Mouse (Mus musculus): ENCODE measurements around the gene Acap1. TPM values are rescaled to one million over a fixed set of nuclear protein-coding genes. Genes with fewer than 3 reads are reported as not detected.
"Not testable (repeated sequence)": the region's sequence is repeated elsewhere in the genome, so short reads cannot be mapped to it uniquely, and the experiment has no call there.

The Acap1 gene
- polyA plus RNA-seq, 1 experiment = 0.13 TPM

GRCm38 (mm10) chr11:69922796-69923195, 27.5 kb upstream of the Acap1 start:
- Histone ChIP-seq H3K27ac (ENCODE audit: insufficient read depth, low read length) (no peak overlapping the region), H3K4me1 (ENCODE audit: control insufficient read depth, insufficient read depth, low read length) (peaks cover 1% of the 10 kb centered on the region), H3K4me3 (ENCODE audit: insufficient read depth, low read length) (no peak overlapping the region)
- no peak for TF ChIP-seq CTCF (IDR thresholded peaks at IDR 0.05; ENCODE audit: extremely low read depth, insufficient read depth, low read length)
- TF ChIP-seq POLR2A (IDR thresholded peaks at IDR 0.05; ENCODE audit: extremely low read depth, insufficient read depth, low read length) = no peak

DNA sequence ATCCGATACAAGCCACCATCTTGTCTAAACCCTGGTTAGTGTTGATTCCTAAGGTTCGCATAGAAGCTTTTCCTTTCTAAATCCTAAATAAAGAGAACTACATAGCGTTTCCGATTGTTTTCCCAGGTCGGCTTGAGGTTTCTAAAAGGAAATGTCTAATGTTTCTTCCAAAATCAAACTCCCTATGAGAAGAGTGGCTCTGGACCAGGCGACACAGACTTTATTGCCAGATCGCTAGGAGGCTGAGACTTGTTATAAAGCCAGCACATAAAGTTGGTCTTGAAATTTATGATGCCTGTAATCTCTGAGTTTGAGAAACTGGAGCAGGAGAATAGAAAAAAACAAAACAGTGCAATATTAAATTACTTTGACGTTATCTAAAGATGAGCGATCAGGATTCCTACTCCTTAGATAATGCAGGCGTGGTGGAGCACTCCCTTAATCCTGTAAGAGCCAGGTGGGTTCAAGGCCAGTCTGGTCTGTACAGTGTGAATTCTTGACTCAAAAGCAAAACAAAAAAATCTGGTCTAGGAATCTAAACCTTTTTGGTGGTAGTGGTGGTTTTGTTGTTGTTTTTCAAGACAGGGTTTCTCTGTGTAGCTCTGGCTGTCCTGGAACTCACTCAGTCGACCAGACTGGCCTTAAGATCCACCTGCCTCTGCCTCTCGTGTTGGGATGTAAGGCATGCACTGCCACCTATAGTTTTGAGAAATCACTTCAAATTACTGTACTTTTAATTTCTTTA, 26.8 kb upstream of the Acap1 start:
- peaks cover 1% of the 10 kb centered on the region for H3K4me1 ChIP-seq (ENCODE audit: control insufficient read depth, insufficient read depth, low read length)
- peak overlapping the region; percentile 26; the same call in 1 of the 2 replicates for H3K27ac ChIP-seq (ENCODE audit: insufficient read depth, low read length)
- TF ChIP-seq POLR2A (IDR thresholded peaks at IDR 0.05; ENCODE audit: extremely low read depth, insufficient read depth, low read length) = no peak
- TF ChIP-seq CTCF (IDR thresholded peaks at IDR 0.05; ENCODE audit: extremely low read depth, insufficient read depth, low read length) = no peak

DNA sequence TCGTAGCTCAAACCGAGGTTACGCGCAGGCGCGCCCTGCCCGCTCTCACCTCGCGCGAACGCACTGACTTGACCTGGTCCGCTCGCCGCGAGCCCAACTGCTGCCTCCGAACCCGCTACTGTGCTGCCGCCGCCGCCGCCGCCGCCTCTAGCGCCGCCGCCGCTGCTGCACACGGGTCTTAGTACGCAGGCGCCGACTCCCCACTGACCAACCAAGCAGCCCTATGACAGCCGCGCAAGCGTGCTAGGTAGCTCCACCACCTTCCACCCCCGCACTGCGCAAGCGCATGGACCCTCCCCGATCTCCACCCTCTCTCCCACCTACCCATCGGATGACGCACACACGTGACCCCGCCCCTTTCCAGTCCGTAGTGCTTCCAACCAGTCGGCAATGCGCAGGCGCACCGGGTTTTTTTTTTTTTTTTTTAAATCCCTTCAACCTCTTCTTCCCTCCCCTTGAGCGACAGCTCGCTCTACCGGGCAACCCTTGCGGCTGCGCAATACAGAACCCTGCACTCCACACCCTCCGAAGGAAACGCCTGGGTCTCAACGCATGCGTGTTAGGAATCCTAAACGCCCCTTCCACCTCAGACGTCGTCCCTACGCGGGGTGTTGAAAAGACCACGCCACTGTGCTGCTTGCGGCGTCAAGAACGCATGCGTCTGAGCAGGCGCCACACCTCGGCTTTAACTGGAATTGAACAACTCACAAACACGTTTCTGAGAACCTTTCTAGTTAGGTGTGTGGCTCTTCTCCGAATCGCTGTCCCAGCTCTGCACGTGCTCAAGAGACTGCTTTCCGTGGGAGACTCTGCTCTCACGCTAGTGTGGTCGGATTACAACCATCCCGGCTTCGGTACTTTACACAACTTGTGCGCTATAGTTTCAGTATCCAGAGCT, 26.0 kb upstream of the Acap1 start, which contains the start of gene Eif5a:
Gene Eif5a (minus strand): TSS at position 845 of the 898 bp plus-strand sequence.
- peaks cover 1% of the 10 kb centered on the region for H3K4me1 ChIP-seq (ENCODE audit: control insufficient read depth, insufficient read depth, low read length)
- peak within 1 kb of the TSS; percentile 92 for H3K27ac ChIP-seq (ENCODE audit: insufficient read depth, low read length)
- peak within 1 kb of the TSS; percentile 54 for H3K4me3 ChIP-seq (ENCODE audit: insufficient read depth, low read length)
- TF ChIP-seq CTCF (IDR thresholded peaks at IDR 0.05; ENCODE audit: extremely low read depth, insufficient read depth, low read length) (peak; percentile 41; the same call in 1 of the 2 replicates), POLR2A (IDR thresholded peaks at IDR 0.05; ENCODE audit: extremely low read depth, insufficient read depth, low read length) (peak; percentile 93)

More for the DNA sequence above, 26.8 kb upstream of the Acap1 start:
- H3K4me3 ChIP-seq (ENCODE audit: insufficient read depth, low read length) = peak overlapping the region; percentile 54

- no peak for TF ChIP-seq POLR2A (IDR thresholded peaks at IDR 0.05; ENCODE audit: extremely low read depth, insufficient read depth, low read length)
- no peak for TF ChIP-seq CTCF (IDR thresholded peaks at IDR 0.05; ENCODE audit: extremely low read depth, insufficient read depth, low read length)
Measured at GRCm38 (mm10) chr11:69920266-69921031, 25.1 kb upstream of the Acap1 start.

DNA sequence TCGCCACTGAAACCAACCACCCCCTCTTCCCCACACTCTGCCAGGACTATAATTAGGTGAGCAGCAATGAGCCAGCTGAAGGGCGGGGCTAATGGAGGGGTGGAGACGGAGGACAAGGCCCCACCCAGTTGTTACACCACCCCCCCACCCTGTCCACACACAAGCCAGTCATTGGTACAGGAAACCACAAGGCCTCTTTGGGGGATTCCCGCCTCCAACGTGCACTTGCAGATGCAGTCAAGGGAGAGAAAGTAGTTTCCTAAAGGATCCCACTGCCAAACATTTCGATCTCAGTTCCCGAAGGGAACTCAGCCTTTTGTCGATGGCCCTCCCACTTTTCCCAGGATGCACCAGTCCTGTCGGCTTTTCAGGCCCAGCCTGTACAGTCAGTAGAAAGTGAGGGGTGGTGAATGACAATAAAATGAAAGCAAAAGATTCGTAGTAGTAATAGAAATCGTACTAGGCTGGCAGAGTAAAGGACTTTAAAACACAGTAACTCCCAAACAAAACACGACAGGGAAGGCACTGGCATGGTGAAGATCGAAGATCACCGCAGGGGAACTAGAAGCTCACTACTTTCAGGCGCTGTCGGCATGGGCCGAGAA, 24.4 kb upstream of the Acap1 start:
- peak overlapping the region; percentile 10; the same call in 1 of the 2 replicates for H3K27ac ChIP-seq (ENCODE audit: insufficient read depth, low read length)
- H3K4me3 ChIP-seq (ENCODE audit: insufficient read depth, low read length) = peak overlapping the region; percentile 52
- TF ChIP-seq CTCF (IDR thresholded peaks at IDR 0.05; ENCODE audit: extremely low read depth, insufficient read depth, low read length) (no peak), POLR2A (IDR thresholded peaks at IDR 0.05; ENCODE audit: extremely low read depth, insufficient read depth, low read length) (no peak)
- peaks cover 4% of the 10 kb centered on the region for H3K4me1 ChIP-seq (ENCODE audit: control insufficient read depth, insufficient read depth, low read length)

More at GRCm38 (mm10) chr11:69920266-69921031, 25.1 kb upstream of the Acap1 start:
- Histone ChIP-seq H3K4me1 (ENCODE audit: control insufficient read depth, insufficient read depth, low read length) (peaks cover 1% of the 10 kb centered on the region), H3K27ac (ENCODE audit: insufficient read depth, low read length) (peak overlapping the region; percentile 92), H3K4me3 (ENCODE audit: insufficient read depth, low read length) (peak overlapping the region; percentile 52)

DNA sequence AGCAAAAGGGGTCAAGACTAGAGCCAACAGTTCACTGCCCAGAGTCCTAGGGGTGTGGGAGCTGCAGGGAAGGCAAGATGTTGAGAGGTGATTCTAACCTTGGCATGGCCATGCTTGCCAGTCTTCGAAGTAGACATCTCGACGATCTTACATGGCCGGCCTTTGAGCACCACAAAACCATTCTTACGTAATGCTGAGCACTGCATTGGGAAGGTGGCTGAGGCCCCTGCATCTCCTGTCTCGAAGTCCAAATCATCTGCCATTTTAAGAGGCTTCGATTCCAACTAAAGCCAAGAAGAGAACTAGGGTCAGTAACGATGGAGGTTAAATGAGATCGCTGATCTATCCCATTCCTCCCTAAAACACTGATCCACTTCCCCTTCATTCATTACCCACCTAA, 23.7 kb upstream of the Acap1 start:
- TF ChIP-seq POLR2A (IDR thresholded peaks at IDR 0.05; ENCODE audit: extremely low read depth, insufficient read depth, low read length) (no peak), CTCF (IDR thresholded peaks at IDR 0.05; ENCODE audit: extremely low read depth, insufficient read depth, low read length) (no peak)
- no peak overlapping the region for H3K27ac ChIP-seq (ENCODE audit: insufficient read depth, low read length)
- no peak overlapping the region; the same call in 1 of the 2 replicates for H3K4me3 ChIP-seq (ENCODE audit: insufficient read depth, low read length)
- peaks cover 4% of the 10 kb centered on the region for H3K4me1 ChIP-seq (ENCODE audit: control insufficient read depth, insufficient read depth, low read length)

DNA sequence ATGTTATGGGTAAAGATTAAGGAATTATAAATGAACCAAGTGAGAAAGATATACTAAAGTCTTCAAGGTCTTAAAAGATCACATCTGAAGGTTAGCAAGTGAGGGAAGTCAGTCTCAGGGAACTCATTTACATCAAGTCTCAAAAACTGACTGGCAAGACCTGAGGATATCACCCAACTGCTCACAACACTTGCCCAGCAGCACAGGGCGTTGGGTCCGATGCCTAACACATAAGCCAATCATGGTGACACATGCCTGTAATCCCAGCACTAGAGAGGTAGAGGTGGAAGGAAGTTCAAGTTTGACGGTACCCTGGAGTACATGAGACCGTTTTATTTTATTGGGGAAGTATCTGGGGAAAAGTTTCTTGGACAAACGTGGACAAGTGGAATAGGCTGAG, 22.8 kb upstream of the Acap1 start:
- Histone ChIP-seq H3K4me1 (ENCODE audit: control insufficient read depth, insufficient read depth, low read length) (peaks cover 4% of the 10 kb centered on the region), H3K4me3 (ENCODE audit: insufficient read depth, low read length) (no peak overlapping the region), H3K27ac (ENCODE audit: insufficient read depth, low read length) (no peak overlapping the region)
- TF ChIP-seq CTCF (IDR thresholded peaks at IDR 0.05; ENCODE audit: extremely low read depth, insufficient read depth, low read length) (no peak), POLR2A (IDR thresholded peaks at IDR 0.05; ENCODE audit: extremely low read depth, insufficient read depth, low read length) (no peak)

DNA sequence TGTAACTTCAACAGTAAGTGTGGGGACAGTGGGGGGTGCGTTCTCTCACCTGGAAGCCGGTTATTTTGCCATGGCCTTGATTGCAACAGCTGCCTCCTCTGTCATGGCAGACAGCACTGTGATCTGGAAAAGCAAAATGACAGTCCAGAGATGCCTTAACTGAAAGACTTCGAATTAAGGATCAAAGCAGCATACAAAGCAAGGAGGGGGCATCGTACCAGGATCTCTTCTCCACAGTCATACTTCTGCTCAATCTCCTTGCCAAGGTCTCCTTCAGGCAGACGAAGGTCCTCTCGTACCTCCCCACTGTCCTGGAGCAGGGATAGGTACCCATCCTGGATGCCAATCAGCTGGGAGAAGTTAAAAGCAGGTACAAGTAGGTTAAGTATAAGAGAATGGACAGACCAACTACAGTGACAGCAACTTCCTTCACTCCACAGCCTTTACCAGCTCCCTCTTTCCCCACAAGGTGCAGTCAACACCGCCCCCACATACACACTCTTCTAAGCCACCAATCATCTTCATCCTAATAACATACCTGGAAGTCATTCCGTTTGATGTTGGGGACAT, 22.1 kb upstream of the Acap1 start:
- Histone ChIP-seq H3K4me3 (ENCODE audit: insufficient read depth, low read length) (no peak overlapping the region), H3K27ac (ENCODE audit: insufficient read depth, low read length) (no peak overlapping the region), H3K4me1 (ENCODE audit: control insufficient read depth, insufficient read depth, low read length) (peaks cover 4% of the 10 kb centered on the region)
- TF ChIP-seq POLR2A (IDR thresholded peaks at IDR 0.05; ENCODE audit: extremely low read depth, insufficient read depth, low read length) (no peak), CTCF (IDR thresholded peaks at IDR 0.05; ENCODE audit: extremely low read depth, insufficient read depth, low read length) (no peak)

- not testable (repeated sequence) for H3K4me3 ChIP-seq (ENCODE audit: insufficient read depth, low read length); H3K4me1 ChIP-seq (ENCODE audit: control insufficient read depth, insufficient read depth, low read length); H3K27ac ChIP-seq (ENCODE audit: insufficient read depth, low read length)
Measured at GRCm38 (mm10) chr11:69916652-69917378, 21.5 kb upstream of the Acap1 start.

Data from cortical plate, adult 2 months (tissue).